Mouse (Mus musculus): ENCODE results near the gene Tpra1. TPM values are rescaled to one million over a fixed set of nuclear protein-coding genes. Genes with fewer than 3 reads are reported as not detected.
A peak's percentile ranks its signal among the peaks of the same experiment; 100 is the strongest.

The Tpra1 gene
- polyA plus RNA-seq, 1 experiment, result 29.1 TPM

GRCm38 (mm10) chr6:88858341-88858740, 43.7 kb upstream of the Tpra1 start:
- no peak for TF ChIP-seq CTCF (IDR thresholded peaks at IDR 0.05; ENCODE audit: control insufficient read depth, insufficient read depth, insufficient read length)
- no peak for TF ChIP-seq USF1 (IDR thresholded peaks at IDR 0.05; ENCODE audit: low read depth)
- TF ChIP-seq CEBPB (IDR thresholded peaks at IDR 0.05; ENCODE audit: low read depth), result no peak
- no peak for TF ChIP-seq FOSL1 (IDR thresholded peaks at IDR 0.05; ENCODE audit: insufficient read depth, low read length, poor library complexity, severe bottlenecking)
- Histone ChIP-seq H3K36me3 (ENCODE audit: control insufficient read depth, insufficient read depth) (no peaks in the 10 kb centered on the region), H3K79me3 (ENCODE audit: low read depth) (no peaks in the 10 kb centered on the region), H3ac (ENCODE audit: control insufficient read depth, insufficient read length, low read depth) (no peak overlapping the region), H3K27me3 (ENCODE audit: control insufficient read depth, insufficient read depth, insufficient read length) (peaks cover 17% of the 10 kb centered on the region), H3K4me3 (ENCODE audit: insufficient read depth, poor library complexity, severe bottlenecking) (no peak overlapping the region), H3K79me2 (ENCODE audit: control insufficient read depth, insufficient read depth) (no peaks in the 10 kb centered on the region)

- no peak for TF ChIP-seq MYOG (IDR thresholded peaks at IDR 0.05; ENCODE audit: control insufficient read depth, extremely low read depth, insufficient read length)
- TF ChIP-seq CEBPB (IDR thresholded peaks at IDR 0.05; ENCODE audit: low read depth), result peak; percentile 42
- no peak for TF ChIP-seq MYOD1 (IDR thresholded peaks at IDR 0.05; ENCODE audit: control insufficient read depth, insufficient read length, low read depth)
- peak; percentile 43 for TF ChIP-seq CTCF (IDR thresholded peaks at IDR 0.05; ENCODE audit: control insufficient read depth, insufficient read depth, insufficient read length)
- peak; percentile 24 for TF ChIP-seq FOSL1 (IDR thresholded peaks at IDR 0.05; ENCODE audit: insufficient read depth, low read length, poor library complexity, severe bottlenecking)
- TF ChIP-seq USF1 (IDR thresholded peaks at IDR 0.05; ENCODE audit: low read depth), result no peak
- TF ChIP-seq MAX (IDR thresholded peaks at IDR 0.05), result no peak
- Histone ChIP-seq H3K27me3 (ENCODE audit: control insufficient read depth, insufficient read depth, insufficient read length) (no peaks in the 10 kb centered on the region), H3K79me2 (ENCODE audit: control insufficient read depth, insufficient read depth) (no peaks in the 10 kb centered on the region), H3K79me3 (ENCODE audit: low read depth) (no peaks in the 10 kb centered on the region), H3K36me3 (ENCODE audit: control insufficient read depth, insufficient read depth) (no peaks in the 10 kb centered on the region), H3ac (ENCODE audit: control insufficient read depth, insufficient read length, low read depth) (no peak overlapping the region), H3K4me3 (ENCODE audit: insufficient read depth, poor library complexity, severe bottlenecking) (no peak overlapping the region)
Observed at GRCm38 (mm10) chr6:88860914-88861313, 41.1 kb upstream of the Tpra1 start.

- Histone ChIP-seq H3K79me3 (ENCODE audit: low read depth) (no peaks in the 10 kb centered on the region), H3K79me2 (ENCODE audit: control insufficient read depth, insufficient read depth) (no peaks in the 10 kb centered on the region), H3K4me3 (ENCODE audit: insufficient read depth, poor library complexity, severe bottlenecking) (no peak overlapping the region), H3K27me3 (ENCODE audit: control insufficient read depth, insufficient read depth, insufficient read length) (no peaks in the 10 kb centered on the region), H3ac (ENCODE audit: control insufficient read depth, insufficient read length, low read depth) (no peak overlapping the region), H3K36me3 (ENCODE audit: control insufficient read depth, insufficient read depth) (no peaks in the 10 kb centered on the region)
- no peak for TF ChIP-seq FOSL1 (IDR thresholded peaks at IDR 0.05; ENCODE audit: insufficient read depth, low read length, poor library complexity, severe bottlenecking)
- no peak for TF ChIP-seq MYOG (IDR thresholded peaks at IDR 0.05; ENCODE audit: control insufficient read depth, extremely low read depth, insufficient read length)
- TF ChIP-seq CTCF (IDR thresholded peaks at IDR 0.05; ENCODE audit: control insufficient read depth, insufficient read depth, insufficient read length), result no peak
- TF ChIP-seq MAX (IDR thresholded peaks at IDR 0.05), result no peak
- no peak for TF ChIP-seq MYOD1 (IDR thresholded peaks at IDR 0.05; ENCODE audit: control insufficient read depth, insufficient read length, low read depth)
- TF ChIP-seq CEBPB (IDR thresholded peaks at IDR 0.05; ENCODE audit: low read depth), result no peak
- TF ChIP-seq USF1 (IDR thresholded peaks at IDR 0.05; ENCODE audit: low read depth), result no peak
Observed at GRCm38 (mm10) chr6:88865704-88866103, 36.3 kb upstream of the Tpra1 start.

GRCm38 (mm10) chr6:88869459-88869858, 32.6 kb upstream of the Tpra1 start:
- no peak for TF ChIP-seq MYOG (IDR thresholded peaks at IDR 0.05; ENCODE audit: control insufficient read depth, extremely low read depth, insufficient read length)
- peak; percentile 93 for TF ChIP-seq FOSL1 (IDR thresholded peaks at IDR 0.05; ENCODE audit: insufficient read depth, low read length, poor library complexity, severe bottlenecking)
- TF ChIP-seq MAX (IDR thresholded peaks at IDR 0.05), result peak; percentile 81
- Histone ChIP-seq H3K36me3 (ENCODE audit: control insufficient read depth, insufficient read depth) (no peaks in the 10 kb centered on the region), H3K4me3 (ENCODE audit: insufficient read depth, poor library complexity, severe bottlenecking) (no peak overlapping the region), H3K27me3 (ENCODE audit: control insufficient read depth, insufficient read depth, insufficient read length) (peaks cover 10% of the 10 kb centered on the region), H3ac (ENCODE audit: control insufficient read depth, insufficient read length, low read depth) (no peak overlapping the region), H3K79me2 (ENCODE audit: control insufficient read depth, insufficient read depth) (no peaks in the 10 kb centered on the region), H3K79me3 (ENCODE audit: low read depth) (no peaks in the 10 kb centered on the region)

- Histone ChIP-seq H3ac (ENCODE audit: control insufficient read depth, insufficient read length, low read depth) (no peak overlapping the region), H3K79me3 (ENCODE audit: low read depth) (no peaks in the 10 kb centered on the region), H3K79me2 (ENCODE audit: control insufficient read depth, insufficient read depth) (no peaks in the 10 kb centered on the region), H3K36me3 (ENCODE audit: control insufficient read depth, insufficient read depth) (no peaks in the 10 kb centered on the region), H3K4me3 (ENCODE audit: insufficient read depth, poor library complexity, severe bottlenecking) (no peak overlapping the region), H3K27me3 (ENCODE audit: control insufficient read depth, insufficient read depth, insufficient read length) (peaks cover 16% of the 10 kb centered on the region)
- TF ChIP-seq MYOD1 (IDR thresholded peaks at IDR 0.05; ENCODE audit: control insufficient read depth, insufficient read length, low read depth), result no peak
- TF ChIP-seq MYOG (IDR thresholded peaks at IDR 0.05; ENCODE audit: control insufficient read depth, extremely low read depth, insufficient read length), result no peak
- TF ChIP-seq USF1 (IDR thresholded peaks at IDR 0.05; ENCODE audit: low read depth), result no peak
- TF ChIP-seq CEBPB (IDR thresholded peaks at IDR 0.05; ENCODE audit: low read depth), result no peak
- TF ChIP-seq MAX (IDR thresholded peaks at IDR 0.05), result no peak
- TF ChIP-seq CTCF (IDR thresholded peaks at IDR 0.05; ENCODE audit: control insufficient read depth, insufficient read depth, insufficient read length), result no peak
Observed at GRCm38 (mm10) chr6:88870594-88870993, 31.5 kb upstream of the Tpra1 start.

- Histone ChIP-seq H3K4me3 (ENCODE audit: insufficient read depth, poor library complexity, severe bottlenecking) (no peak overlapping the region), H3K79me2 (ENCODE audit: control insufficient read depth, insufficient read depth) (no peaks in the 10 kb centered on the region), H3ac (ENCODE audit: control insufficient read depth, insufficient read length, low read depth) (no peak overlapping the region), H3K27me3 (ENCODE audit: control insufficient read depth, insufficient read depth, insufficient read length) (peaks cover 16% of the 10 kb centered on the region), H3K79me3 (ENCODE audit: low read depth) (no peaks in the 10 kb centered on the region), H3K36me3 (ENCODE audit: control insufficient read depth, insufficient read depth) (no peaks in the 10 kb centered on the region)
- TF ChIP-seq FOSL1 (IDR thresholded peaks at IDR 0.05; ENCODE audit: insufficient read depth, low read length, poor library complexity, severe bottlenecking) (no peak), MYOG (IDR thresholded peaks at IDR 0.05; ENCODE audit: control insufficient read depth, extremely low read depth, insufficient read length) (no peak), MAX (IDR thresholded peaks at IDR 0.05) (no peak), MYOD1 (IDR thresholded peaks at IDR 0.05; ENCODE audit: control insufficient read depth, insufficient read length, low read depth) (no peak), USF1 (IDR thresholded peaks at IDR 0.05; ENCODE audit: low read depth) (no peak), CEBPB (IDR thresholded peaks at IDR 0.05; ENCODE audit: low read depth) (no peak), CTCF (IDR thresholded peaks at IDR 0.05; ENCODE audit: control insufficient read depth, insufficient read depth, insufficient read length) (no peak)
Observed at GRCm38 (mm10) chr6:88871546-88871945, 30.5 kb upstream of the Tpra1 start.
